Mouse (Mus musculus) MEL (cell line): ENCODE measurements at regions not wholly inside any gene's neighbourhood (a gene's known extent, or its start where the extent isn't known, plus 50 kb on each side); places are given as distances from the start of the nearest gene placed in this dataset.

Source experiments
- DNase-seq: peaks from one replicate; pipeline ENCODE4 v3.0.0; 2011; ENCODE audit warnings: low read depth, low spot score
- H3K27ac ChIP-seq: 2 replicates; pipeline ENCODE4 v1.5.1; 2012; ENCODE audit warnings: low read depth, mild to moderate bottlenecking, control low read depth, low read length, moderate library complexity; ENCODE audit not compliant: control insufficient read depth
- H3K27me3 ChIP-seq, 2 experiments: fragments of 150-350 bp in 1 of 2; sonication (generic) in 1 of 2; 2 replicates each; pipeline ENCODE4 v1.6.1; 2012; ENCODE audit warnings: low read length in 2 of 2, mild to moderate bottlenecking in 2 of 2, improper control_type of control experiment in 1 of 2, moderate library complexity in 1 of 2; ENCODE audit not compliant: insufficient read depth in 2 of 2, control insufficient read depth in 1 of 2
- H3K36me3 ChIP-seq, 2 experiments: 2 replicates each; pipeline ENCODE4 v1.6.1; 2012 to 2014; ENCODE audit warnings: low read length in 2 of 2, improper control_type of control experiment in 1 of 2, inconsistent platforms in 1 of 2, mild to moderate bottlenecking in 1 of 2; ENCODE audit not compliant: insufficient read depth in 2 of 2, control insufficient read depth in 1 of 2
- H3K4me1 ChIP-seq, 2 experiments: fragments of 150-350 bp in 1 of 2; sonication (generic) in 1 of 2; 2 replicates each; pipeline ENCODE4 v1.6.1; 2012; ENCODE audit warnings: low read length in 2 of 2, improper control_type of control experiment in 1 of 2, mild to moderate bottlenecking in 1 of 2; ENCODE audit not compliant: insufficient read depth in 2 of 2, control insufficient read depth in 1 of 2
- H3K4me3 ChIP-seq, 2 experiments: fragments of 150-350 bp in 1 of 2; sonication (generic) in 1 of 2; 2 replicates each; pipeline ENCODE4 v1.5.1; 2012; ENCODE audit warnings: low read depth in 2 of 2, low read length in 2 of 2, mild to moderate bottlenecking in 2 of 2, moderate library complexity in 2 of 2, control low read depth in 1 of 2, improper control_type of control experiment in 1 of 2; ENCODE audit not compliant: control insufficient read depth in 1 of 2, insufficient read depth in 1 of 2
- H3K79me2 ChIP-seq: 2 replicates; pipeline ENCODE4 v1.6.1; 2012; ENCODE audit warnings: mild to moderate bottlenecking, low read length, moderate library complexity; ENCODE audit not compliant: control insufficient read depth, poor library complexity, insufficient read depth
- H3K9ac ChIP-seq: 2 replicates; pipeline ENCODE4 v1.6.1; 2012; ENCODE audit warnings: low read depth, mild to moderate bottlenecking, control low read depth, low read length, moderate library complexity; ENCODE audit not compliant: control insufficient read depth, poor library complexity, severe bottlenecking
- H3K9me3 ChIP-seq: fragments of 150-350 bp; sonication (generic); replicated peaks from 2 replicates; pipeline ENCODE4 v1.6.1; 2012; ENCODE audit warnings: mild to moderate bottlenecking, low read length, improper control_type of control experiment, moderate library complexity; ENCODE audit not compliant: insufficient read depth
- BHLHE40 ChIP-seq: IDR thresholded peaks from 2 replicates; pipeline ENCODE4 v1.6.1; 2012; ENCODE audit warnings: low read depth, mild to moderate bottlenecking, inconsistent platforms, low read length, improper control_type of control experiment, borderline replicate concordance
- CHD1 ChIP-seq: IDR thresholded peaks from 2 replicates; pipeline ENCODE4 v1.6.1; 2012; ENCODE audit warnings: low read depth, mild to moderate bottlenecking, inconsistent platforms, low read length, improper control_type of control experiment
- E2F4 ChIP-seq: IDR thresholded peaks from 2 replicates; pipeline ENCODE4 v1.6.1; 2011; ENCODE audit warnings: low read depth, low read length, improper control_type of control experiment, borderline replicate concordance
- ELF1 ChIP-seq: IDR thresholded peaks from 2 replicates; pipeline ENCODE4 v1.6.1; 2014; ENCODE audit warnings: low read depth, mild to moderate bottlenecking, inconsistent platforms, low read length, improper control_type of control experiment, moderate library complexity
- ETS1 ChIP-seq: IDR thresholded peaks from 2 replicates; pipeline ENCODE4 v1.6.1; 2012; ENCODE audit warnings: low read depth, mild to moderate bottlenecking, inconsistent platforms, low read length, improper control_type of control experiment, moderate library complexity
- GABPA ChIP-seq: IDR thresholded peaks from 2 replicates; pipeline ENCODE4 v1.6.1; 2012; ENCODE audit warnings: low read depth, mild to moderate bottlenecking, inconsistent platforms, low read length, improper control_type of control experiment, moderate library complexity
- HCFC1 ChIP-seq: IDR thresholded peaks from 2 replicates; pipeline ENCODE4 v1.6.1; 2012; ENCODE audit warnings: low read depth, mild to moderate bottlenecking, inconsistent platforms, low read length, improper control_type of control experiment, moderate library complexity
- JUND ChIP-seq: IDR thresholded peaks from 2 replicates; pipeline ENCODE4 v1.6.1; 2011; ENCODE audit warnings: low read depth, mild to moderate bottlenecking, improper control_type of control experiment, low read length
- KAT2A ChIP-seq: conservative IDR thresholded peaks from 2 replicates; pipeline ENCODE4 v1.6.1; 2012; ENCODE audit warnings: low read depth, low read length, improper control_type of control experiment, inconsistent platforms
- MAFK ChIP-seq: IDR thresholded peaks from 2 replicates; pipeline ENCODE4 v1.6.1; 2011; ENCODE audit warnings: low read depth, mild to moderate bottlenecking, low read length, improper control_type of control experiment, borderline replicate concordance
- MXI1 ChIP-seq: IDR thresholded peaks from 2 replicates; pipeline ENCODE4 v1.6.1; 2011; ENCODE audit warnings: mild to moderate bottlenecking, low read depth, low read length, improper control_type of control experiment
- NRF1 ChIP-seq: IDR thresholded peaks from 2 replicates; pipeline ENCODE4 v1.6.1; 2014; ENCODE audit warnings: low read depth, mild to moderate bottlenecking, inconsistent platforms, low read length, improper control_type of control experiment, moderate library complexity; ENCODE audit not compliant: poor library complexity, insufficient read depth, severe bottlenecking
- TAL1 ChIP-seq: IDR thresholded peaks from 2 replicates; pipeline ENCODE4 v1.6.1; 2012; ENCODE audit warnings: mild to moderate bottlenecking, inconsistent platforms, low read length, moderate library complexity, mixed read lengths
- TBP ChIP-seq: IDR thresholded peaks from 2 replicates; pipeline ENCODE4 v1.8.0; 2011; ENCODE audit warnings: low read depth, low read length, improper control_type of control experiment
- TCF12 ChIP-seq: IDR thresholded peaks from 2 replicates; pipeline ENCODE4 v1.6.1; 2014; ENCODE audit warnings: low read depth, mild to moderate bottlenecking, inconsistent platforms, low read length, improper control_type of control experiment, moderate library complexity
- USF1 ChIP-seq: IDR thresholded peaks from 2 replicates; pipeline ENCODE4 v1.6.1; 2014; ENCODE audit warnings: low read depth, mild to moderate bottlenecking, inconsistent platforms, low read length, improper control_type of control experiment, moderate library complexity
- ZC3H11A ChIP-seq: IDR thresholded peaks from 2 replicates; pipeline ENCODE4 v1.6.1; 2012; ENCODE audit warnings: low read depth, mild to moderate bottlenecking, inconsistent platforms, low read length, improper control_type of control experiment
- ZKSCAN1 ChIP-seq: IDR thresholded peaks from 2 replicates; pipeline ENCODE4 v1.6.1; 2012; ENCODE audit warnings: low read depth, mild to moderate bottlenecking, inconsistent platforms, low read length, improper control_type of control experiment, moderate library complexity
- ZMIZ1 ChIP-seq: IDR thresholded peaks from 2 replicates; pipeline ENCODE4 v1.6.1; 2012; ENCODE audit warnings: low read depth, mild to moderate bottlenecking, inconsistent platforms, low read length, improper control_type of control experiment, moderate library complexity

DNA sequence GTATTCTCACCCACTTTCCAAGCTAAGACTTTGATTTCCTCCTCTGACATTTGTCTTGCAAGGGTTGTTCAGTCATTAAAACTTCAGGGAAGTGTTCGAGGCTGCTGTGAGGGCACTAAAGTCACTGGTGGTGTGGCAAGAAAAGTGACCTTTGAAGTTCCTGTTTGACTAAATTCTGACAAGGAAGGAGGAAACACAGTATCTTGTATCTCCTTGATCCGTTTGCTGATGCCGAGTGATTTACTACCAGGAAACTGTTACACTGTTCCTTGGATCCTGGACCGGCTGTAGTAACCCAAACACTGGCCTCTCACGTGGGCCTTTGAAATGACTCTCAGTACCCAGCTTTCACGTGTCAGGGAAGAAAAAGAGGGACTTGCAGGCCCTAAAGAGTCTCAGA is 53.5 kb upstream of the Ralgapa2 start:
- DNase-seq, result no peak
- H3K79me2 ChIP-seq, result no peaks in the 10 kb centered on the region
- H3K4me3 ChIP-seq, result no peak overlapping the region
- H3K9me3 ChIP-seq, result no peaks in the 10 kb centered on the region
- H3K27me3 ChIP-seq, result no peaks in the 10 kb centered on the region
- no peak for TF ChIP-seq MAFK
- no peak for TF ChIP-seq NRF1
- no peak for TF ChIP-seq GABPA
- no peak for TF ChIP-seq TCF12
- no peak for TF ChIP-seq TAL1
- TF ChIP-seq ELF1, result no peak
- no peak overlapping the region for H3K27ac ChIP-seq
- H3K36me3 ChIP-seq, result peaks cover 0 to 5% of the 10 kb centered on the region in 2 experiments; a peak in 2 of 4 replicates
- H3K4me1 ChIP-seq, result peaks cover 4% of the 10 kb centered on the region in 2 experiments; a peak in 2 of 4 replicates
- H3K9ac ChIP-seq, result no peak overlapping the region

DNA sequence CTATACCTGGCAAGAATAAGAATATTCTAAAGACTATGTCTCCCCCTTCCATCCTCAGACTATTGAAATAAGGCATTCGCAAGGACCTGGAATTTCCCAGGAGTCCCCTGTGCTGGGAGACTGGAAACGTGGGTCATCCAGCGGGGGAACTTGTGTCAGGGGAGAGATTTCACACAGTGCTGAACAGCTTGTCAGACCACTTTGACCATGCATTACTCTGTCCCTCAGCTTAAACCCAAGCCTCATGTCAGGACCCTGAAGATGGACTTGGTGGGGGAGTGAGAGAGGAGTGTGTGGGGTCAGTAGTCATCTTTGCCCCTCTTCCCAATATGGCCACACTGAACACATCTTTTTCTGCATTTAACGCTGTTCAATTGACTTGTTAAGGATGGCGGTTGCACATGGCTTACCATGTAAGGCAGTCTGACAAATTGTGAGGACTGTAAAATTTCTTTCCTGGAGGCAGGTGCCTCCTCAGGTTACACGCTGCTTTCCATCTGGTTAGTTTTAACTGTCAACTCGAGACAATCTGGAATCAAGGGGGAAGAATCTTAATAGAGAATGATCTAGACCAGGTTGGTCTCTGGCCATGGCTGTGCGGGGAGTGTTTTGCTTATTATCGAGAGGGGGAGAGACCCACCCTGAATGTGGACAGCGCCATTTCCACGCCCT is 56.2 kb upstream of the Ralgapa2 start:
- TF ChIP-seq BHLHE40 (no peak), HCFC1 (no peak), MXI1 (no peak), TBP (no peak)
- TF ChIP-seq, all 39 proteins: peak for 0
- Histone ChIP-seq H3K79me2 (no peaks in the 10 kb centered on the region), H3K4me3 (no peak overlapping the region), H3K4me1 (peaks cover 0 to 4% of the 10 kb centered on the region in 2 experiments; a peak in 1 of 4 replicates), H3K27me3 (no peaks in the 10 kb centered on the region), H3K36me3 (no peaks in the 10 kb centered on the region), H3K27ac (no peak overlapping the region), H3K9ac (no peak overlapping the region), H3K9me3 (no peaks in the 10 kb centered on the region)
- DNase-seq, result no peak

DNA sequence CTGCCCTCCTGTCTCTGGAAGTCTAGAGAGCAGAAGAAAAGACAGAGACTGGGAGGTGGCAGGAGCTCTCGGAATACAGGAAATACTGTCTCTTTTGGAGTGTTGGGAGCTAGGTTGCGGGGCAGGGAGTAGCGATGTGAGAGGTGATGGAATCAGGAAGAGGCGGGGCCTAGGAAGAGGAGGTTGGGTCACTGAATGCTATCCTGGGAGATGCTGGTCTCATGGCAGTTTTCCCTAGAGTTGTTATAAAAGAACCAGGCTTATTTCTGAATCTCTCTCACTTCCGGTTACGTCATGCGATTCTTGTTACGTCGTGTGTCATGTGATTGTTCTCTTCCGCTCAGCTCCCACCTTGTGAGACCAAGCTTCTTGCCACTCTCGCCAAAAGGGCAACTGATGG is 58.9 kb upstream of the Ralgapa2 start:
- TF ChIP-seq ZMIZ1 (no peak), GABPA (no peak), CHD1 (no peak), TAL1 (no peak), ZC3H11A (no peak), JUND (no peak), E2F4 (no peak), BHLHE40 (no peak), ZKSCAN1 (no peak), ETS1 (no peak), KAT2A (no peak), USF1 (no peak), HCFC1 (no peak)
- Histone ChIP-seq H3K9ac (no peak overlapping the region), H3K36me3 (no peaks in the 10 kb centered on the region), H3K4me3 (no peak overlapping the region), H3K9me3 (no peaks in the 10 kb centered on the region), H3K4me1 (peaks cover 0 to 4% of the 10 kb centered on the region in 2 experiments; a peak in 1 of 4 replicates), H3K27ac (no peak overlapping the region), H3K27me3 (no peaks in the 10 kb centered on the region), H3K79me2 (no peaks in the 10 kb centered on the region)
- no peak for DNase-seq
